Mouse (Mus musculus) myocyte (in vitro differentiated cells): Measurements from ENCODE around the gene Tram1l1. TPM values are rescaled to one million over a fixed set of nuclear protein-coding genes. Genes with fewer than 3 reads are reported as not detected.

Experiments
- H3K27me3 ChIP-seq: one replicate; pipeline ENCODE4 v1.6.1; 2011; ENCODE audit not compliant: control insufficient read depth, insufficient read depth, insufficient read length
- H3K36me3 ChIP-seq: one replicate; pipeline ENCODE4 v1.6.1; 2011; ENCODE audit not compliant: control insufficient read depth, insufficient read depth
- H3K4me2 ChIP-seq: one replicate; pipeline ENCODE4 v1.6.1; 2011; ENCODE audit warnings: low read depth, control low read depth
- H3K4me3 ChIP-seq: one replicate; pipeline ENCODE4 v1.5.1; 2011; ENCODE audit warnings: mild to moderate bottlenecking, control low read depth, moderate library complexity
- H3K79me2 ChIP-seq: one replicate; pipeline ENCODE4 v1.6.1; 2011; ENCODE audit not compliant: control insufficient read depth, insufficient read depth
- H3ac ChIP-seq: one replicate; pipeline ENCODE4 v1.6.1; 2011; ENCODE audit not compliant: control insufficient read depth, insufficient read length
- CEBPB ChIP-seq: IDR thresholded peaks from 2 replicates; pipeline ENCODE4 v1.6.1; 2011; ENCODE audit warnings: mild to moderate bottlenecking, moderate library complexity; ENCODE audit not compliant: poor library complexity, insufficient read depth, severe bottlenecking
- E2F4 ChIP-seq: IDR thresholded peaks from one replicate; pipeline ENCODE4 v1.6.1; 2011; ENCODE audit warnings: mild to moderate bottlenecking, control low read depth, moderate library complexity; ENCODE audit not compliant: insufficient read depth
- MAX ChIP-seq: IDR thresholded peaks from one replicate; pipeline ENCODE4 v1.6.1; 2011; ENCODE audit warnings: low read depth, mild to moderate bottlenecking, control low read depth
- MYOD1 ChIP-seq, 3 experiments: IDR thresholded peaks; one replicate each; pipeline ENCODE4 v1.6.1; 2011; ENCODE audit warnings: control low read depth in 2 of 3, low read depth in 2 of 3, mild to moderate bottlenecking in 2 of 3, moderate library complexity in 1 of 3; ENCODE audit not compliant: insufficient read length in 2 of 3, control insufficient read depth in 1 of 3
- MYOG ChIP-seq, 3 experiments: IDR thresholded peaks; one replicate each; pipeline ENCODE4 v1.6.1; 2011; ENCODE audit warnings: control low read depth in 2 of 3, low read depth in 2 of 3, mild to moderate bottlenecking in 2 of 3; ENCODE audit not compliant: insufficient read length in 2 of 3, control insufficient read depth in 1 of 3, insufficient read depth in 1 of 3
- POLR2A ChIP-seq: IDR thresholded peaks from one replicate; pipeline ENCODE4 v1.6.1; 2011; ENCODE audit warnings: low read depth, mild to moderate bottlenecking, control low read depth, moderate library complexity; ENCODE audit not compliant: insufficient read length
- POLR2AphosphoS2 ChIP-seq: IDR thresholded peaks from one replicate; pipeline ENCODE4 v1.6.1; 2011; ENCODE audit warnings: low read depth, control low read depth; ENCODE audit not compliant: insufficient read length
- REST ChIP-seq: IDR thresholded peaks from one replicate; pipeline ENCODE4 v1.6.1; 2011; ENCODE audit warnings: mild to moderate bottlenecking, control low read depth, moderate library complexity; ENCODE audit not compliant: insufficient read depth, insufficient read length
- SRF ChIP-seq: IDR thresholded peaks from one replicate; pipeline ENCODE4 v1.6.1; 2011; ENCODE audit warnings: low read depth; ENCODE audit not compliant: control insufficient read depth, insufficient read length
- TCF12 ChIP-seq: IDR thresholded peaks from one replicate; pipeline ENCODE4 v1.6.1; 2011; ENCODE audit warnings: mild to moderate bottlenecking, control low read depth; ENCODE audit not compliant: poor library complexity, insufficient read depth, severe bottlenecking
- TCF3 ChIP-seq: IDR thresholded peaks from one replicate; pipeline ENCODE4 v1.6.1; 2011; ENCODE audit warnings: low read depth, control low read depth; ENCODE audit not compliant: insufficient read length
- USF1 ChIP-seq: IDR thresholded peaks from one replicate; pipeline ENCODE4 v1.6.1; 2011; ENCODE audit warnings: low read depth, mild to moderate bottlenecking, control low read depth, moderate library complexity
- polyA plus RNA-seq: library from polyadenylated mRNA; unstranded; fragments of >200 nt; fragmentation: generic; extraction: Trizol; gene quantifications from one replicate; pipeline ENCODE4 v1.2.1, GENCODE M21; 2012; ENCODE audit warnings: missing spikeins

The Tram1l1 gene
- polyA plus RNA-seq, 1 experiment: 6.0 TPM

DNA sequence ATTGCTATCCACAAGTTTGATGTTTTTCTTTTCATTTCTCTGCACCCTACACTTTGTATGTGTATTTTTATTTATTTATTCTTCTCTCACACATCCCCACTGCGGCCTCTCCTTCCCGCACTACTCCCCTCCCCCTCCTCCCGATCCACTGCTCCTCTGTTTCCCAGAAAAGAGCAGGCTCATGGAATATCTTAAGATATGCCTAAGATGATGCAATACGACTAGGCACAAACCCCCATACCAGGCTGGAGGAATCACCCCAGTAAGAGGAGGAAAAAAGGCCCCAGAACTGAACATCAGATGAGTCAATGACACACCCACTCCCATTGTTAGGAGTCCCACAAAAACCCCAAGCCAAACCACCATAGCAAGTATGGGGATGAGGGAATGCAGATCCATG, 1.4 kb upstream of the Tram1l1 start:
- no peaks in the 10 kb centered on the region for H3K79me2 ChIP-seq
- no peak overlapping the region for H3K4me3 ChIP-seq
- TF ChIP-seq MYOD1 (IDR thresholded peaks at IDR 0.05; ENCODE audit: control insufficient read depth in 1 of 3, insufficient read length in 2 of 3, low read depth in 2 of 3): no peak
- TF ChIP-seq CEBPB: peak; percentile 81
- no peaks in the 10 kb centered on the region for H3K27me3 ChIP-seq
- no peaks in the 10 kb centered on the region for H3K36me3 ChIP-seq
- H3ac ChIP-seq: no peak overlapping the region
- H3K4me2 ChIP-seq: peak overlapping the region; percentile 22

DNA sequence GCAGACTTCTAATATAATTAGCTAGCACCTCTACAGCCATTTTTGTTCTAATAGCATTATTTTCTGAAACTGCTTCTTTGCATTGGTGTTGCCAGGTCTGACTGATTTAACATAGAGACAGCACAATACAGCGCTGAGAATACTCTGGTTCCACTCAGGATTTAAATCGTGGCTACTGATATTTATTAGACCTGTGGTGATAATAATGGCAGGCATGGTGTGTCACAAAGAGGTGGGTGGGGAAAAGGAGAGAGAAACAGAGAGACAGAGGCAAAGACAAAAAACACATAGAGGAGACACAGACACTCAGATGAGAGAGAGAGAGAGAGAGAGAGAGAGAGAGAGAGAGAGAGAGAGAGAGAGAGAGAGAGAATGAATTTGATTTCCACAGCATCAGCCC, 257 bp upstream of the Tram1l1 start:
- TF ChIP-seq MYOD1 (IDR thresholded peaks at IDR 0.05; ENCODE audit: control insufficient read depth in 1 of 3, insufficient read length in 2 of 3, low read depth in 2 of 3) (no peak), CEBPB (no peak)
- peak overlapping the region; percentile 2 for H3ac ChIP-seq
- H3K4me3 ChIP-seq: peak overlapping the region; percentile 37
- H3K4me2 ChIP-seq: peak overlapping the region; percentile 51
- H3K27me3 ChIP-seq: no peaks in the 10 kb centered on the region
- no peaks in the 10 kb centered on the region for H3K79me2 ChIP-seq
- H3K36me3 ChIP-seq: no peaks in the 10 kb centered on the region

DNA sequence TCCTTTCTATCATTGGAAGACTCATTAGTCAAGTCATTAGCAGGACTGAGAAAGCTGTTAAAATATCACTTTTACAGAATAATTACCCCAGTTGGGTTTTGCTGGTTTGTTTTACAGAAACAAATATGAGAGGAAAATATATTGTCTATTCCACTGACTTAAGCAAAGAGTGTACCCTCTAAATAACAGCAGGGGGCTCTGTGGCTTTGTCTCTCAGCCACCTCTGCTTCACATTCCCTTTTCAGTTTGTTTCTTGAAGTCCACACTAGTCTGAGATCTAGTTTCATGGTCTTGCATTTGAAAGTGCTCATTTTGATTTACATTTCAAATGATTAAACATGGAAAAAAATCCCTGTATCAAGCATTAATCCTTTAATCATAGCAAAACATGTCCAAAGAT, 25.8 kb downstream of the Tram1l1 start:
- Histone ChIP-seq H3K36me3 (no peaks in the 10 kb centered on the region), H3ac (no peak overlapping the region), H3K4me3 (no peak overlapping the region), H3K4me2 (no peak overlapping the region), H3K27me3 (no peaks in the 10 kb centered on the region), H3K79me2 (no peaks in the 10 kb centered on the region)
- no peak for TF ChIP-seq POLR2AphosphoS2
- TF ChIP-seq SRF: no peak
- TF ChIP-seq REST: no peak
- no peak for TF ChIP-seq MAX
- no peak for TF ChIP-seq MYOD1 (IDR thresholded peaks at IDR 0.05; ENCODE audit: control insufficient read depth in 1 of 3, insufficient read length in 2 of 3, low read depth in 2 of 3)
- no peak for TF ChIP-seq USF1
- TF ChIP-seq CEBPB: no peak
- TF ChIP-seq TCF3: no peak
- no peak for TF ChIP-seq E2F4
- no peak for TF ChIP-seq TCF12
- TF ChIP-seq MYOG (IDR thresholded peaks at IDR 0.05; ENCODE audit: control insufficient read depth in 1 of 3, insufficient read depth in 1 of 3, insufficient read length in 2 of 3, low read depth in 2 of 3): no peak
- TF ChIP-seq POLR2A: no peak

DNA sequence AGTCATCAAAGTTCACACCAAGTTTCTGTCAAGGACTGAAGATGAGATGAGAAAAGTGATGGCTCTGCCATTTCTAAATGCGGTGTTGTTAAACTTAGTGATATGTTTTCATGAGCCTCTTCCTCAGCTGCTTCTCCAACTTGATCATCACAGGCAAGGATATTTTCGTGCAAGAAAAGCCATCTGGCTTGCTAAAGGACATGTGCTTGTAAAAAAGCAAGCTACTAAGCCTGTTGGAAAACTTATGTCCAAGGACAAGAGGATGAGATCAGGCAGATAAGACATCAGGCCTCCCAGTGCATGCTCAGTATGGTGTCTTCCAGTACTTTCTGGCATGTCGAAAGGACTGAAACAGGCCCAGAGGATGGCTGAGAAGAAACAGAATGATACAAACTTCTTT, 36.9 kb downstream of the Tram1l1 start:
- H3ac ChIP-seq: no peak overlapping the region
- no peak for TF ChIP-seq MYOG (IDR thresholded peaks at IDR 0.05; ENCODE audit: control insufficient read depth in 1 of 3, insufficient read depth in 1 of 3, insufficient read length in 2 of 3, low read depth in 2 of 3)
- TF ChIP-seq TCF3: no peak
- no peak for TF ChIP-seq USF1
- TF ChIP-seq MYOD1 (IDR thresholded peaks at IDR 0.05; ENCODE audit: control insufficient read depth in 1 of 3, insufficient read length in 2 of 3, low read depth in 2 of 3): no peak
- no peak for TF ChIP-seq REST
- TF ChIP-seq CEBPB: no peak
- TF ChIP-seq E2F4: no peak
- no peak for TF ChIP-seq MAX
- TF ChIP-seq TCF12: no peak
- no peak for TF ChIP-seq SRF
- no peak for TF ChIP-seq POLR2A
- no peak for TF ChIP-seq POLR2AphosphoS2

DNA sequence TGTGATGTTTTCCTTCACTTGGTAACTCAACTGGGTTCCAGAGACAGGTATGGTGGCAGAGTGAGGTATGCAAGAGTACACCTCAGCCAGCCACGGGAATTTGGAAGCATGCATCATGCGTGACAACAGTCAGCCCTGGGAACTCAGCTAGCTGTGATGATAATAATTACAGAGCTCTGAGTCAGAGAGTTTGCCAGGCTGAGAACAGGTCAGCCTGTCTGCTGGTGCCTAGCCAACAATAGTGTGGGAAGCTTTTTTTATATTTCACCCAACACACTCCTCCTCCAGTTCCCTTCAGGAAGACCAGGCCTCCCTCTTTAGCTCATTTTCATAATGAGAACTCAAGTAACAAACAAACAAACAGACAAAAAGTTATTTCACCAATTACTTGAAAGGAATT, 51.4 kb downstream of the Tram1l1 start:
- Histone ChIP-seq H3ac (no peak overlapping the region), H3K79me2 (no peaks in the 10 kb centered on the region), H3K27me3 (no peaks in the 10 kb centered on the region), H3K4me2 (no peak overlapping the region), H3K36me3 (no peaks in the 10 kb centered on the region), H3K4me3 (no peak overlapping the region)
- no peak for TF ChIP-seq MAX
- no peak for TF ChIP-seq MYOD1 (IDR thresholded peaks at IDR 0.05; ENCODE audit: control insufficient read depth in 1 of 3, insufficient read length in 2 of 3, low read depth in 2 of 3)
- TF ChIP-seq USF1: no peak
- no peak for TF ChIP-seq POLR2AphosphoS2
- TF ChIP-seq CEBPB: no peak
- TF ChIP-seq REST: no peak
- no peak for TF ChIP-seq POLR2A
- no peak for TF ChIP-seq E2F4

More for the DNA sequence above, 36.9 kb downstream of the Tram1l1 start:
- Histone ChIP-seq H3K4me2 (no peak overlapping the region), H3K36me3 (no peaks in the 10 kb centered on the region), H3K79me2 (no peaks in the 10 kb centered on the region), H3K27me3 (no peaks in the 10 kb centered on the region), H3K4me3 (no peak overlapping the region)

Other genes starting within 250 kb of the Tram1l1 start
- gene 1700006A11Rik, start 105.2 kb downstream of the Tram1l1 start, polyA plus RNA-seq: not detected